Mouse (Mus musculus): ENCODE measurements around the gene Apbb1ip.

GRCm38 (mm10) chr2:22773549-22774180 is at the start of gene Apbb1ip:
- TF ChIP-seq CTCF (IDR thresholded peaks at IDR 0.05) (no peak), EP300 (IDR thresholded peaks at IDR 0.05) (0 out of 2 replicates have a peak, but pooled peaks have one; percentile 23)

All from lung, postnatal 0 days (tissue).